Mouse (Mus musculus): Measurements from ENCODE around the gene Tbpl1. TPM values are rescaled to one million over a fixed set of nuclear protein-coding genes. Genes with fewer than 3 reads are reported as not detected.
A peak's percentile ranks its signal among the peaks of the same experiment; 100 is the strongest.

The Tbpl1 gene
- polyA plus RNA-seq, 1 experiment from 2014 or later, result 58.0 TPM

Small RNA genes within 50 kb of the gene (microRNA-seq; reads per million reads assigned to microRNA genes)
- 4.5 reads per million, percentile 14 among the genes with 10 or more reads in this experiment for gene Mir7663

Other genes with a start within 250 kb of the Tbpl1 start
- gene Slc2a12, start 86.9 kb downstream of the Tbpl1 start, polyA plus RNA-seq (2016; fragmentation: Nextera tagmentation; extraction: Ambion mirVana), result 1.2 and 2.4 TPM in 2 replicates
- gene Tcf21, start 88.2 kb upstream of the Tbpl1 start, polyA plus RNA-seq (2016; fragmentation: Nextera tagmentation; extraction: Ambion mirVana), result 64.0 and 75.4 TPM in 2 replicates